Mouse (Mus musculus) intestine, postnatal 0 days (tissue): ENCODE results near the gene Pde4d. TPM values are rescaled to one million over a fixed set of nuclear protein-coding genes. Genes with fewer than 3 reads are reported as not detected.

Experiments
- ATAC-seq: fragments of 200-750 bp; cut with Nextera tagmentation; 2 replicates; pipeline ENCODE4 v1.8.0; 2017; ENCODE audit warnings: mild to moderate bottlenecking, moderate TSS enrichment, moderate library complexity
- H3K27ac ChIP-seq: fragments of 300-500 bp; sonication (generic); 2 replicates; pipeline ENCODE4 v1.5.1; 2014; ENCODE audit warnings: mild to moderate bottlenecking, low read depth, low read length, moderate library complexity
- H3K27me3 ChIP-seq: fragments of 300-500 bp; sonication (generic); replicated peaks from 2 replicates; pipeline ENCODE4 v1.6.1; 2014; ENCODE audit warnings: low read length, mixed read lengths; ENCODE audit not compliant: control insufficient read depth, insufficient read depth
- H3K36me3 ChIP-seq: fragments of 300-500 bp; sonication (generic); 2 replicates; pipeline ENCODE4 v1.6.1; 2014; ENCODE audit warnings: mild to moderate bottlenecking, moderate library complexity; ENCODE audit not compliant: control insufficient read depth, insufficient read depth
- H3K4me1 ChIP-seq: fragments of 300-500 bp; sonication (generic); replicated peaks from 2 replicates; pipeline ENCODE4 v1.6.1; 2014; ENCODE audit warnings: antibody characterized with exemption, low read length, mixed read lengths; ENCODE audit not compliant: control insufficient read depth, insufficient read depth
- H3K4me2 ChIP-seq: fragments of 300-500 bp; sonication (generic); replicated peaks from 2 replicates; pipeline ENCODE4 v1.6.1; 2014; ENCODE audit warnings: low read depth, mild to moderate bottlenecking, moderate library complexity
- H3K4me3 ChIP-seq: fragments of 300-500 bp; sonication (generic); 2 replicates; pipeline ENCODE4 v1.5.1; 2014; ENCODE audit warnings: low read depth, low read length
- H3K9ac ChIP-seq: fragments of 300-500 bp; sonication (generic); 2 replicates; pipeline ENCODE4 v1.6.1; 2014; ENCODE audit warnings: mild to moderate bottlenecking, low read depth, low read length
- H3K9me3 ChIP-seq: fragments of 300-500 bp; sonication (generic); 2 replicates; pipeline ENCODE4 v1.6.1; 2016; ENCODE audit warnings: mixed run types; ENCODE audit not compliant: control insufficient read depth
- CTCF ChIP-seq: sonication (generic); IDR thresholded peaks from 2 replicates; pipeline ENCODE4 v1.5.1; 2016; ENCODE audit warnings: low read depth, mild to moderate bottlenecking, control low read depth, antibody characterized with exemption, moderate library complexity
- WGBS: fragments of 180-500 bp; shearing (Covaris S2); extraction: QIAGEN DNeasy Blood & Tissue Kit; methylation state at CpG from one replicate; pipeline ENCODE4 v1.1.7; 2014; 5-methylcytosine and 5-hydroxymethylcytosine counted together
- polyA plus RNA-seq: library from polyadenylated mRNA; unstranded; fragments of >200 nt; fragmentation: Nextera tagmentation; extraction: Ambion mirVana; gene quantifications from 2 replicates; pipeline ENCODE4 v1.2.1, GENCODE M21; 2015

The Pde4d gene
- polyA plus RNA-seq, 1 experiment from 2014 or later: 17.8 TPM

DNA sequence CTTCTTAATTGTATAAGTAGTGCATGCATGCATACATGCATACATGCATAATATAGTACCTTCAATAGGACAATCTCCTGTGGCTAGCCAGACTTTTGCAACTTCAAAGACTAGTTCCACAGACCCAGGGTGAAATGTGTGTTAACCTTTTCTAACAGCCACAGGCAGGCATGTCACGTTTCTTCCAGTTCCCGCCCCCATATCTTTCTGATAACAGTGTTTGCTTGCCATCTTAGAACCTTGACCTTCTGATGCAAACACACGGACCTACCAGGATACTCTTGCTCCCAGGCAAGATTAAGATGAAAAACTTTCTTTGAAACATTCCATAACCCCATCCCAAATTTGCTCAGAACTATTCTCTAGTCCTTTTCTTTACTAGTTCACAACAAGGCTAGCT lies 1357.7 kb downstream of the Pde4d start:
- no peak for TF ChIP-seq CTCF
- no peaks in the 10 kb centered on the region for H3K9me3 ChIP-seq
- H3K4me3 ChIP-seq: no peak overlapping the region
- H3K4me1 ChIP-seq: peaks cover 9% of the 10 kb centered on the region; the same call in 1 of the 2 replicates
- 22% methylated on average over 3 of the region's 3 CpGs for WGBS
- no peak overlapping the region for H3K4me2 ChIP-seq
- H3K36me3 ChIP-seq: no peaks in the 10 kb centered on the region
- H3K9ac ChIP-seq: no peak overlapping the region
- ATAC-seq: peak; percentile 69; the same call in 1 of the 2 replicates
- no peaks in the 10 kb centered on the region for H3K27me3 ChIP-seq
- no peak overlapping the region for H3K27ac ChIP-seq

- Histone ChIP-seq H3K4me2 (no peak overlapping the region), H3K27ac (no peak overlapping the region), H3K9me3 (no peaks in the 10 kb centered on the region), H3K36me3 (no peaks in the 10 kb centered on the region), H3K9ac (no peak overlapping the region), H3K4me1 (peaks cover 9% of the 10 kb centered on the region; the same call in 1 of the 2 replicates), H3K27me3 (no peaks in the 10 kb centered on the region), H3K4me3 (no peak overlapping the region)
- no peak for TF ChIP-seq CTCF
- WGBS: 51% methylated on average over 6 of the region's 6 CpGs
- no peak for ATAC-seq
Observed at GRCm38 (mm10) chr13:109808039-109808438, 1358.3 kb downstream of the Pde4d start.

DNA sequence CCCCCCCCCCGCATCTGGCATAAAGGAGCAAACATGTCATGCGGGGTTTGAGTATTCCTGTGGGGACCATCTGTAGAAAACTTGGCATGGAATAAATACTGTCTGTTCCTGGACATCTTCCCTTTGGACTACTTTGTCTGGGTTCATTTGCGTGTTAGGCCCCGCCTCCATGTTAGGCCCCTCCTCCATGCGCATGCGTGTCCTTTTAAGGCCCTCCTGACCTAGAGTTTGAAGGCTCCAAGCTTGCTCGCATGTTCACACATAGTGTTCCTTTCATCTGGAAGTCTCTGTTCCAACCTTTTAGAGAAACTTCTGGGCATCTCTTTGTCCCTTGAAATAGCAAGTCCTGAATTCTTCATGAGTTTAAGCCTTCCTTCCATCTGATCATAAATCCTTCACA lies 1359.2 kb downstream of the Pde4d start:
- H3K27ac ChIP-seq: no peak overlapping the region
- no peaks in the 10 kb centered on the region for H3K9me3 ChIP-seq
- H3K9ac ChIP-seq: no peak overlapping the region
- H3K4me2 ChIP-seq: no peak overlapping the region
- WGBS: 65% methylated on average over 7 of the region's 7 CpGs
- no peak for TF ChIP-seq CTCF
- H3K4me3 ChIP-seq: no peak overlapping the region
- H3K27me3 ChIP-seq: no peaks in the 10 kb centered on the region
- ATAC-seq: no peak
- no peaks in the 10 kb centered on the region for H3K36me3 ChIP-seq
- peaks cover 9% of the 10 kb centered on the region; the same call in 1 of the 2 replicates for H3K4me1 ChIP-seq

DNA sequence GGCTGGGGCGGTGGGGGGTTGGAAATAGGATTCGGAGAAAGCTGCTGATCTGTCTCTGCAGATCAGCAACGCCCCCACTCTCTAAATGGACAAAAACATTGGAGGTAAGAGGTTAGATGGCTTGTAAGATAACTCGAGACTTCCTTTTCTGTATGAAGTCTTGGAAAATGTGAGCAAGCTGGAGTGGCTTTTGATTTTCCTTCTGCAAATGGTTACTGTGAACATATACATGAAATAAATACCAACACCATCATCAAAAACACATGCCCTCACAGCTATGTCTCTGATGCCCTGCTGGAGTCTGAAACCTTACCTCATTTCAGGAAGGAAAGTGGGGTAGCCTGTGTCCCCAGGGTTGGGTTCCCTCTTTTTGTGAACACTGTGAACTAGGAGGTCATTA lies 1359.9 kb downstream of the Pde4d start:
- 92% methylated on average over 4 of the region's 4 CpGs for WGBS
- Histone ChIP-seq H3K9ac (no peak overlapping the region), H3K27ac (no peak overlapping the region), H3K27me3 (no peaks in the 10 kb centered on the region), H3K4me1 (peaks cover 9% of the 10 kb centered on the region; the same call in 1 of the 2 replicates), H3K36me3 (no peaks in the 10 kb centered on the region), H3K9me3 (no peaks in the 10 kb centered on the region), H3K4me2 (no peak overlapping the region), H3K4me3 (no peak overlapping the region)
- no peak for ATAC-seq
- no peak for TF ChIP-seq CTCF

- Histone ChIP-seq H3K4me1 (no peaks in the 10 kb centered on the region), H3K4me2 (no peak overlapping the region), H3K36me3 (0 out of 2 replicates have a peak, but pooled peaks cover 3% of the 10 kb centered on the region), H3K4me3 (no peak overlapping the region), H3K27me3 (no peaks in the 10 kb centered on the region), H3K9me3 (no peaks in the 10 kb centered on the region), H3K27ac (no peak overlapping the region), H3K9ac (no peak overlapping the region)
- no peak for TF ChIP-seq CTCF
- WGBS: 87% methylated on average over 4 of the region's 4 CpGs
- ATAC-seq: no peak
Observed at GRCm38 (mm10) chr13:109813924-109814323, 1364.2 kb downstream of the Pde4d start.

DNA sequence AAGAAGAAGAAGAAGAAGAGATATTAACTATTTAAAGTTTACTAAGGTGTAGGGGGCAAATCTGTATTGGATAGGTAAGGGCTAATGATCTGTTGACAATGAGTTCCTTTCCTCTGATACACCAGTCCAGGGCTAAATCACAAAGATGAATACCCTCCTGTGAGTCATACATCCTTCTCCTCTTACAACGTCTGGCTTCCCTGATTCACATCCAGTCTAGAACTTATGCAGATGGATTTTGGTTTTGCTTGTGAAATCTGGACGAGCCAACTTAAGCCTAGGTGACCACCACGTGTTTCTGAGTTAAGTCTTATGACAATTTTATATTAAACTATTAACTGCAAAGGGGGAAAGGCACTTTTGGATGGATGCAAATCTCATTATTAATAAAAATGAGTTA lies 1369.3 kb downstream of the Pde4d start:
- Histone ChIP-seq H3K27ac (no peak overlapping the region), H3K9me3 (no peaks in the 10 kb centered on the region), H3K27me3 (no peaks in the 10 kb centered on the region), H3K36me3 (0 out of 2 replicates have a peak, but pooled peaks cover 3% of the 10 kb centered on the region), H3K4me2 (no peak overlapping the region), H3K9ac (no peak overlapping the region), H3K4me3 (no peak overlapping the region), H3K4me1 (0 out of 2 replicates have a peak, but pooled peaks cover 4% of the 10 kb centered on the region)
- ATAC-seq: no peak
- WGBS: 69% methylated on average over 3 of the region's 3 CpGs
- TF ChIP-seq CTCF: no peak

DNA sequence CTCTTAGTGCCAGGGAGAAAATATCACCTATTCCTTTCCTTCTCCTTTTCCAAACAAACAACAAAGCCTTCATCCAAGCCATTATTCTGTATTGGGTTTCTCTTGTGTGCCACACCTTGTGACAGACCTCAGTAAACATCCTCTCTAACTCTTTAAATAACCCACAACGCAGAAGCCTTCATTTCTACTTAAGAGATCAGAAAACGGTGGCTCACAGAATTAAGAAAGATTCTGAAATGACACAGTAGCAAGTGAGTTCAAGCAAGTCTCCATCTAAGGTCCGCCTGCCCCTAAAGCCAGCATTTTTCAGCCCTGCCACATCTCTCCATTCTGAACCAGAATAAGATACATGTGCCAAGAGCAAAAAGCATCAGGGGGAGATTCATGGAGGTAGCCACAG lies 1370.4 kb downstream of the Pde4d start:
- no peak for ATAC-seq
- no peak overlapping the region for H3K9ac ChIP-seq

More for the DNA sequence above, 1370.4 kb downstream of the Pde4d start:
- no peaks in the 10 kb centered on the region for H3K27me3 ChIP-seq
- no peak overlapping the region for H3K4me3 ChIP-seq
- H3K27ac ChIP-seq: no peak overlapping the region
- no peaks in the 10 kb centered on the region for H3K9me3 ChIP-seq
- WGBS: 53% methylated on average over 3 of the region's 3 CpGs
- TF ChIP-seq CTCF: no peak
- H3K4me2 ChIP-seq: no peak overlapping the region
- H3K36me3 ChIP-seq: 0 out of 2 replicates have a peak, but pooled peaks cover 3% of the 10 kb centered on the region
- 0 out of 2 replicates have a peak, but pooled peaks cover 4% of the 10 kb centered on the region for H3K4me1 ChIP-seq
